Mouse (Mus musculus): ENCODE data around the gene Ube2k. TPM values are rescaled to one million over a fixed set of nuclear protein-coding genes. Genes with fewer than 3 reads are reported as not detected.

Ube2k gene
- polyA plus RNA-seq, 1 experiment from 2014 or later: 157 TPM

DNA sequence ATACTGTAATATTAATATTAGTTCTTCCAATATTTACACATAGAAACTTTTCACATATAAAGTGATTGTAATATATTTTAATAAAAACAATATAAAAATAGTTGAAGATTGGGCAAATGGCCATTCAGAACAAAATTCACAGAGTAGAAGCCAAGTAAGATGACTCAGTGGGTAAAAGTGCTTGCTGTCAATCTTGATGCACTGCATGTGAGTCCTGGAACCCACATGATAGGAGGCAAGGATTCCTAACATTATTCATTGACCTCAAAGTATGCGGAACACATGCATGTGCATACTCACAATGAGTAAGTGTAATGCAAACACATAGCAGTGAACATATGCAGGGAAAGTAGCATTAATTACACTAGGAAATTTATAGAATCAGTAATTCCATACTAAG lies 101.9 kb downstream of the Ube2k start:
- no peak for DNase-seq (ENCODE audit: low spot score)

Other genes with a start within 250 kb of the Ube2k start
- 106 and 119 TPM in 2 replicates for gene Rfc1, start 201.6 kb upstream of the Ube2k start, polyA plus RNA-seq (2015; fragmentation: Nextera tagmentation; extraction: Ambion mirVana)
- gene Klb, start 188.9 kb upstream of the Ube2k start, polyA plus RNA-seq (2015; fragmentation: Nextera tagmentation; extraction: Ambion mirVana): 0.13 TPM in 1 of 2 replicates, not detected in the other
- gene Rpl9, start 145.8 kb upstream of the Ube2k start, polyA plus RNA-seq (2015; fragmentation: Nextera tagmentation; extraction: Ambion mirVana): 1,355 and 1,379 TPM in 2 replicates
- 69.5 and 74.3 TPM in 2 replicates for gene Lias, start 145.7 kb upstream of the Ube2k start, polyA plus RNA-seq (2015; fragmentation: Nextera tagmentation; extraction: Ambion mirVana)
- gene Ugdh, start 101.3 kb upstream of the Ube2k start, polyA plus RNA-seq (2015; fragmentation: Nextera tagmentation; extraction: Ambion mirVana): 57.7 and 58.2 TPM in 2 replicates
- 0.72 and 1.3 TPM in 2 replicates for gene Gm43552, start 44.4 kb upstream of the Ube2k start, polyA plus RNA-seq (2015; fragmentation: Nextera tagmentation; extraction: Ambion mirVana)
- gene Smim14, start within 50 bp of the Ube2k start, polyA plus RNA-seq (2015; fragmentation: Nextera tagmentation; extraction: Ambion mirVana): 218 and 226 TPM in 2 replicates
- gene Pds5a, start 161.0 kb downstream of the Ube2k start, polyA plus RNA-seq (2015; fragmentation: Nextera tagmentation; extraction: Ambion mirVana): 59.6 and 66.5 TPM in 2 replicates
- 23.6 and 26.9 TPM in 2 replicates for gene N4bp2, start 226.3 kb downstream of the Ube2k start, polyA plus RNA-seq (2015; fragmentation: Nextera tagmentation; extraction: Ambion mirVana)